Mouse (Mus musculus) neural tube, embryonic 10.5 days (tissue): ENCODE data around the gene Cutc.

ENCODE experiments used
- DNase-seq: peaks from one replicate; pipeline ENCODE4 v3.0.0-alpha.2; 2017; ENCODE audit warnings: low spot score; ENCODE audit errors: extremely low spot score

Cutc gene

GRCm38 (mm10) chr19:43753226-43753835, 535 bp downstream of the Cutc start:
- DNase-seq, result peak; percentile 87

GRCm38 (mm10) chr19:43754237-43754636, 1.4 kb downstream of the Cutc start:
- no peak for DNase-seq

DNA sequence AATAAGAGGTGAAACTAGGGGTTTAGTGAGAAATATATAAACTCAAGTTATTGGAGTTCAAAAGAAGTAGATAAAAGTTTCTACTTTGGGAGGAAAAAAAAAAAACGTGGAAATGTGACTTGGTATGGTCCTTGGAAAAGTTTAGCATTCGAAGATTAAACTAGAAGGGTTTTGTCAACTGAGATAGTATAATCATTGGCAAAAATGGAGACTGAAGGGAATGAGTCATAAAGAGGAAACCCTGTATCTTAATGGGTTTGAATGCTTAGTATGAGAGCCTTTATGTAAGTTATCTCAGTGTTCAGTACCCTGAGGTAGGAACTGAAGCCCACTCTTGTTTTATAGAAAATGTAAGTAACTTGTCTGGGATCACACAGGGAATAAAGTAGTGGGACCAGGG, 2.1 kb downstream of the Cutc start:
- no peak for DNase-seq

DNA sequence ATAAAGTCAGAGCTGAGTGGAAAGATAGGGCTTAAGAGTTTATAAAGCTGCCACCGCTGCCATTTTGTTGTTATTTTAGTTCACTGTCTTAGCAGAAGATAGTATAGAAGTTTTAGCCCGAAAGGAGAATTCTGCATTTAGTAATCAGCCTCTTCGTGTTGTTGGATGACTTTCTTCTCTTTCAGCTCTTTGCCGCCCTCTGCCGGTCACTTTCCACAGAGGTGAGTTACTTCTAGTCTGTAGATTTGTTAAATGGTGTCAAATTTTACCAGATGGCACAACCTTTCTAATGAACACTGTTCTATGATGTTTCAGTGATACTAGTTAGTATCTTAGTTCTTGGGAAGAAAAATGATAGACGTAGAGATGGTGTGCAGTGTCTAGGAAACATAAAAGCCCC, 7.7 kb downstream of the Cutc start:
- DNase-seq, result peak; percentile 79

- DNase-seq, result no peak
Observed at GRCm38 (mm10) chr19:43761543-43762256, 8.9 kb downstream of the Cutc start.

- no peak for DNase-seq
Observed at GRCm38 (mm10) chr19:43762410-43762809, 9.6 kb downstream of the Cutc start.

DNA sequence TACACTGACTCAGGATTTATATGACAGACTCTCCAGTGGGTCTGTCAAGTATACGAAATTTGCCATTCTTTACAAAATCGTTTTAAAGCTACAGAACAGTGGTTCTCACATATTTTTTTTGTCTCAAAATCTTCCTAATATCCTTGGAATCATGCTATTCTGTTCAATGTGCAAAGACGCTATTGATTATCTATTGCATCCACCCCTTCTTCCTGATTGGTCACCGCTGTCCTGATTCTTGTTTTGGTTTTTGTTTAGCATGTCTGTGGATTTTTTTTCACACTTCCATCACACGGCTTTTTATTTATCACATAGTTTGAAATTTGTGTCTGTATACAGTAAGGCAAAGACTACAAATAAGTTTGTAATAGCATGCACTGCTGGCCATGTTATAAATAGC, 13.7 kb downstream of the Cutc start:
- no peak for DNase-seq

GRCm38 (mm10) chr19:43767549-43768322, 14.9 kb downstream of the Cutc start:
- no peak for DNase-seq

DNA sequence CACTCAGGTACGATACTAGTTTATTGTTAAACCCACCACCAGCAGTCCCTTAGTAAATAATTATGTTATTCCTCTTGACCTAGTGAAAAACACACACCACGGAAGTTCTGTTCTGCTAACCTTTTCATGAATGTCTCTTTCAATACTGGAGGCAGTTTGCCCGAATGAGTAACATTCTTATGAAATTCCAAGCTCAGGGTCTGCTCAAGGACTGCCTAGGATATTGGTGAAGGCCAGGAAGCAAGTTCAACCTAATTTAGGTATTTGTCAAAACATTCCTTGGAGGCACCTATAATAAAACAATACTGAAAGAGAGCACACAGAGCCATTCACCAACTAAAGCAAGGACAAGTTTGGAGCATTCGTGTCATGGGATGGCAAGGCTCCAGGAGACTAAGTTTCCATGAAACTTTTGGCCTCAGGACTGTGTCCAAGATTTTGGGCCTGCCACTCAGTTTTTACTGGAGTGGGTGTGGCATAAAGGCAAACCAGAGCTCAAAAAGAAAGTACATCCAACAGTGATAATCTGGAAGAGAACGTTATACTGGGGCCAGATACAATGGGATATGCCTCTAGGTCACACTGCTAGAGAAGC, 16.7 kb downstream of the Cutc start:
- no peak for DNase-seq

DNA sequence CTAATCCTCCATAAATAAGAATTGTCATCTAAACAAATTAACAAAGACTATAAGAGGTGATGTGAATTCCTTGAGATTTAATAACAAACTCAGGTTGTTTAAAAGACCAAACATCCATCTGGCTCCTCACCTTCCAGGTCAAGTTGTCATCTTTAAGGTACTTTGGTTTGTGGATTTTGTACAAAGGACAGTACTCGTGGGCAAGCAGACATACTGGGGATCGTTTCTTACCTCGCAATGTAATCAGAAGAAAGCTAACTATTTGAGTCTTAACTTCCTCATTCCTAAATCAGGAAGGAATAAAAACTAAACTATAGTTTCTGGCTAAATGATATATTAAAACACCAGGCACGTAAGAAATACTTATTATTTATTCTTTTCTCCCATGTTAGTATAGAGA, 17.8 kb downstream of the Cutc start:
- DNase-seq, result no peak

DNA sequence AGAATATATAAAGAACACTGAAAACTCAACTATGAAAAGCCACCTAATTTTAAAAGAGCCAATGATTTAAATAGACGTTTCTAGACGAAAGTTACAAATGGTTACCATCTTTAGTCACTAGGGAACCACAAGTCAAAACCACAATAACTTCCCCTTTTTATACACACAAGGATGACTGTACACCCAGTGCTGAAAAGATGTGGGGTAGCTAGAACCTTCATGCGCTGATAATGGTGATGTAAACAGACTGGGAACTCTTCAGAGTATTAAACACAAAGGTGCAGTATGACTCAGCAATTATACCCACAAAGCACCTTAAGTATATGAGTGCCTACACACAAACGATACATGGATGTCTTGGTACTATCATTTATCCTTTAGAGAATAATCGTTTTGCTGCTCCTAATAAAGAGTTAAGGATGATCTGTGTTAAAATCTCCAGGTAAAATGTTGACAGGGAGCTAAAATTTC, 18.7 kb downstream of the Cutc start:
- DNase-seq, result no peak

DNA sequence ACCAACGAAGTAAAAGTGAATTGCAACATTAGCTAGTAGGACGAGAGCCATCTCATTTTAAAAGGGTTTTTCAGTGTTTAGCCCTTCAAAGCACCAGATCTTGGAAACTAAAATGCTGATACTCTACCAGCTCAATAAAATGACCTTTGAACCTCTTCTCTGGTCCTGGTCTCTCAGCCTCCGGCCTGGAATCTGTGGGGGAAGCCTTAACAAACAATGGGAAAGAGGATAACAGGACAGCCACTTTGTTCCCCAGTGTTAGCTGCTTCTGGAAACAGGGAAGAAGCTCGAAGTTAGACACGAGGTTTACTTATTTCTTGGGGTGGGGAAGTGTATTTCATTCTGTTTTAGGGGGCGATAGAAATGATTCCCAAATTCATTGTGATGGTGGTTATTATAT, 19.5 kb downstream of the Cutc start:
- no peak for DNase-seq

DNA sequence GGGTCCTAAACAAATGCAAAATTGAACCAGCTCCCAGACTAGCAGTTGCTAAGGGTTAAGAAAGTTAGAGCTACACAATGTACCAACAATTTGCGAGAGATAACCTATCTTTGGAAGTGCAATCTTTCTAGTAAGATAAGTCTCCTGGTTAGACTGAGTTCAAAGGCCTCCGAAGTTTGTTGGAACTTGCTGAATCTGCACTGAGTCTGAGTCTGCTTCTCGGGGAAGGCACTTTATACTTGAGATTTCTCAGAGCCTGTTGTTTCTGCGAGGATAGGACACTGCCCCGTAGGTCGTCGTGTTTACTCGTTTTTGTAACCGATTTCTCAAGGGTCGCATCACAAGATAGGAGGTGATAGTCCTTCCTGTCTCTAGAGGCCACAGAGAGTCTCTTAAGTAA, 22.6 kb downstream of the Cutc start:
- no peak for DNase-seq

GRCm38 (mm10) chr19:43776561-43776960, 23.8 kb downstream of the Cutc start:
- DNase-seq, result no peak

DNA sequence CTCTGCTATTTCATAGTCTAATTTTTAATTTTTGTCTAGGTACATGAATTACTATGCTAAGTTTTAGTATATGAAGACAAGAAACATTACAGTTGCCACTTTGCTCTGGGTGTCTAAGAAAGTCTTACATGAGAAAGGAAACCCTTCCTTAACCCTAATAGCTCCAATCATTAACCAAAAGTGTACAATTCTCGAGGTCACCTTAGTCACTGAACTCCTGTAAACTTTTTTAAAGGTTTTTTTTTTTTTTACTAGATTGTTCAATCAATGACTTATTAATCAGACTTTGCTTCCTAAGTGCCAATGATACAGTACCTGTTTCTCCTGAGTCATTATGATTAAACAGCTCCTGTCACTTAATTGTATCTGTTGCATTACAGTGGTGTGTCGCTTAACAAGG, 24.5 kb downstream of the Cutc start:
- DNase-seq, result no peak

- DNase-seq, result no peak
Observed at GRCm38 (mm10) chr19:43780391-43780790, 27.6 kb downstream of the Cutc start.

DNA sequence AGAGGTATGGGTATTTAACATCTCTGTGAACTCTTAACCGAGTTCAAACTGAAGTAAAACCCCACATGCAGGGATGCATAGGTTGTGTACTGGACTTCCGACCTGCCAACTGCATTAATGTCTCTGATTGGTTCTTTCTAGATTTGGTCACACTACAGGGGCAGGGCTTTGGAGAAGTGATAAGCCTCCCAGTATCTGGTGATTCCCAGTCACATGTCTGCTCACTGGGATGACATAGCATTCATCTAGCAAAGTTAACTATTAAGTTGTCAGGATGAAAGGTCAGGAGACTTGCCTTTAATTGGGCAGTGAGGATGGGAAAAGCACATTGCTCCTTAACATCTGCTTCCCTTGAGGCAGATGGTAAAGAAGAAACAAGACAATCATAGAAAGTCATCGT, 29.2 kb downstream of the Cutc start, which contains the start of gene Abcc2:
TSS of gene Abcc2 (plus strand) at position 213 of the 400 bp plus-strand sequence.
- DNase-seq, result no peak

DNA sequence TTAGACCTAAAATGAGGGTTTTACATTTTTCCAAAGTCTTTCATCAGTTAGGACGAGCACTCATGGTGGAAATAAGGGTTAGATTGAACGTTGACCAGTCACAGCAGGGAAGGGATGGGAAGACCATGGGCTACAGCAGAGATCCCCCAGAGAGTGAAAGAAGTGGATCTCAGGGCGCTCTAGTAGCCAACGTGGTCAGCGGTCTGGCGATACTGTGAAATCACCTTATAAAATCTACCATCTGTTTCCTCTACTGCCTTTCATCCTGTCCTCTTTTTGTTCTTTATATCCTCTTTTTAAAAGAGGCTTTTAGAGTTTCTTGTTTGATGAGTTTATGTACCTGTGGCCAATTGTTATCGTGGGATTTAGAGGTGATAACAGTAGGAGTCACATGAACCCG, 32.0 kb downstream of the Cutc start:
- no peak for DNase-seq

DNA sequence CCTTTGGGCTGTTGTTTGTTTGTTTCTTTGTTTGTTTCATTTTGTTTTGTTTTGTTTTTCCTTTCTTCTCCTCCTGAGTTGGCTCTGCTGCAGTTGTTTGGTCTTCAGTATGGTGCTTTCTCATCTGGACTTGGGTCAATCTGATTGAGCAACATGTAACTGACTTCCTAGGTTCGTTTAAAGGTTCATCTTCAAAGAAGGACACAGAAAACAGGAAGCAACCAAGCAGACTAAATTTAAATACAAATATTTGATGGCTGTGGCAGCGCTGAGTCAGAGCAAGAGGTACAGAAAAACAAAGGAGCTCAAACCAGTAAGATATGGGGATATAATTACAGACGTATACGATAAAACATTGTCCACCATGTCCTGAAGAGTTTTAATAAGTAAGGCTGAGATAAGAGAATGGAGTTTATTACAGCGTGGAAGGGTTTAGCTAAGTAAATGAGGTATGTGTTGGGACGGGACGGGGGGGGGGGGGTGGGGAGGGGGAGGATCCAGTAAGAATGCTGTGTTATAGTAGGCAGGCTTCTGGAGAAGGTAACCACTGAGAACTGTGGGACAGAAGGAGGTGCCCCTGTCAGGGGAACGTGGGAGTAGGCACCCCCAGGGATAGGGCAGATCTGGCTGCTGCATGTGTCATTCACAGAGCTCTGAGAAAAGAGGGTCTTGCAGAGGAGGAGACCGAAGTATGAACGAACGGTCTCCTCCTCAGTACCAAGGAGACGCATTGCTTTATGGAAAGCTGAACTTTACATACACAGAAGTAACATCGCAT, 33.6 kb downstream of the Cutc start:
- no peak for DNase-seq

GRCm38 (mm10) chr19:43789817-43790216, 37.0 kb downstream of the Cutc start:
- DNase-seq, result no peak

DNA sequence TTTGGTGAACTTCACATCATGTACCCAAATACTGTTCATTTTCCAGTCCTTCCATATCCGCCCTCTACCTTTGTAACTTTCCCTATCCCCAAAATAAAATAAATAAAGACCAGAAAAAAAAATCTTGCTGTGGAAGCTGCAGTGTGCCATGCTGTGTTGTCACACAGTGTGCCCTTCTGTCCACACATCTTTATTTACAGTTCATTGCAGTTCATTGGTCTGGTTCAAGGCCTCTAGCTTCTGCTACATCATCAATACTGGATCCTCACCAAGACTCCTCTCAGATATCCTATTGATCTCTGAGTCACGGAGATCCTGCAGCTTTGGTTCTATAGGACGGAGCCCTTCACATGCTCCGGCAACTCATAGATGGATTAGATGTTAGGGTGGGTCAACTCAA, 39.7 kb downstream of the Cutc start:
- DNase-seq, result no peak
